Mouse (Mus musculus): Measurements from ENCODE around the gene Fxyd1.

GRCm38 (mm10) chr7:31057071-31057470 lies at the start of gene Fxyd1:
- no peak for TF ChIP-seq POLR2A (IDR thresholded peaks at IDR 0.05; ENCODE audit: insufficient read depth, low read depth, low read length)
- TF ChIP-seq EP300 (IDR thresholded peaks at IDR 0.05; ENCODE audit: insufficient read depth, low read depth, low read length) = no peak
- no peak for TF ChIP-seq CTCF (IDR thresholded peaks at IDR 0.05)
